ENCODE assay signal across 20 mouse cellular contexts in genomic region chr1:166883215-166883614, GRCm38 (mm10).
DNase-seq lines count a peak whose midpoint lies in the region; ATAC-seq and TF ChIP-seq lines count a peak whose summit lies in the region.
"Had no signal": no experiment of that assay in that cellular context is flagged by ENCODE, and none has a peak within 500 bp of the region (broad histone marks: within the 10 kb centered on the region; RNA-seq: fewer than 3 reads in every experiment).

No protein-coding gene starts in this region.

- 81% methylated on average over 3 of the region's 3 CpGs for WGBS in heart, adult 2 months
- WGBS in heart, embryonic 10.5 days = 81% methylated on average over 3 of the region's 3 CpGs
- WGBS in forebrain, embryonic 15.5 days = 91% methylated on average over 3 of the region's 3 CpGs
- 84% methylated on average over 3 of the region's 3 CpGs for WGBS in hindbrain, embryonic 16.5 days

- intact Hi-C loops in heart, adult 2 months (cut with DNase I) = loop anchor here (2.0 kb wide), 1 partner anchor 100 kb away; no protein-coding TSS in a partner anchor

- H3K79me2 ChIP-seq in heart, adult 2 months (replicated peaks; ENCODE audit: control insufficient read depth, insufficient read depth, low read length) = no peaks in the 10 kb centered on the region

- H3K4me1 ChIP-seq in heart, adult 2 months (ENCODE audit: control insufficient read depth, insufficient read depth, low read length) = no peaks in the 10 kb centered on the region
- H3K4me1 ChIP-seq in heart, embryonic 10.5 days = no peaks in the 10 kb centered on the region
- no peaks in the 10 kb centered on the region for H3K4me1 ChIP-seq in forebrain, embryonic 15.5 days
- H3K4me1 ChIP-seq in hindbrain, embryonic 16.5 days (ENCODE audit: control insufficient read depth, insufficient read depth, low read depth, low read length) = no peaks in the 10 kb centered on the region
- H3K4me1 ChIP-seq: embryonic facial prominence, embryonic 10.5 days; forebrain, embryonic 10.5 days; heart, embryonic 13.5 days; hindbrain, embryonic 12.5 days had no signal

- no peaks in the 10 kb centered on the region for H3K9me3 ChIP-seq in heart, embryonic 10.5 days
- no peaks in the 10 kb centered on the region for H3K9me3 ChIP-seq in forebrain, embryonic 15.5 days
- H3K9me3 ChIP-seq in hindbrain, embryonic 16.5 days (ENCODE audit: control insufficient read depth, low read length) = no peaks in the 10 kb centered on the region
- H3K9me3 ChIP-seq: embryonic facial prominence, embryonic 10.5 days; forebrain, embryonic 10.5 days; heart, embryonic 13.5 days; hindbrain, embryonic 12.5 days had no signal

- no peak for TF ChIP-seq EP300 in heart, adult 2 months (IDR thresholded peaks at IDR 0.05; ENCODE audit: insufficient read depth, low read depth, low read length)

- H3K4me3 ChIP-seq in heart, adult 2 months = no peak overlapping the region
- H3K4me3 ChIP-seq in heart, embryonic 10.5 days = no peak overlapping the region
- no peak overlapping the region for H3K4me3 ChIP-seq in forebrain, embryonic 15.5 days
- H3K4me3 ChIP-seq in hindbrain, embryonic 16.5 days (ENCODE audit: low read length) = no peak overlapping the region
- H3K4me3 ChIP-seq: embryonic facial prominence, embryonic 10.5 days; erythroblast, embryonic 14.5 days; forebrain, embryonic 10.5 days; heart, embryonic 13.5 days; hindbrain, embryonic 12.5 days had no signal

- DNase-seq in cerebellum, adult 8-10 months = peak; percentile 9
- DNase-seq in cerebellum, adult 11 months = no peak
- no peak for DNase-seq in heart, adult 2 months
- no peak for DNase-seq in heart, embryonic 10.5 days (ENCODE audit: low spot score)
- DNase-seq in retina, postnatal 7 days (ENCODE audit: low read depth, low spot score) = peak; percentile 5
- DNase-seq in retina, embryonic 14.5 days (ENCODE audit: low spot score) = no peak
- DNase-seq: adrenal gland, adult 2 months; adrenal gland, postnatal 25 days; gastrocnemius, postnatal 10 days; heart, postnatal 36 days; kidney, adult 11 months had no signal

- H3K27ac ChIP-seq in heart, adult 2 months = no peak overlapping the region
- no peak overlapping the region for H3K27ac ChIP-seq in heart, embryonic 10.5 days
- no peak overlapping the region for H3K27ac ChIP-seq in forebrain, embryonic 15.5 days (replicated peaks)
- H3K27ac ChIP-seq in hindbrain, embryonic 16.5 days (ENCODE audit: low read depth, low read length) = no peak overlapping the region
- H3K27ac ChIP-seq: embryonic facial prominence, embryonic 10.5 days; forebrain, embryonic 10.5 days; heart, embryonic 13.5 days; hindbrain, embryonic 12.5 days; hindbrain, postnatal 0 days had no signal

- no peak for TF ChIP-seq POLR2A in heart, adult 2 months (IDR thresholded peaks at IDR 0.05; ENCODE audit: insufficient read depth, low read depth, low read length)

- peak; percentile 44 for TF ChIP-seq CTCF in heart, adult 2 months (IDR thresholded peaks at IDR 0.05)

- no peak for ATAC-seq in forebrain, embryonic 15.5 days (replicated peaks)
- ATAC-seq in hindbrain, embryonic 16.5 days = no peak
- ATAC-seq: forebrain, embryonic 14.5 days; hindbrain, postnatal 0 days had no signal

- no peaks in the 10 kb centered on the region for H3K27me3 ChIP-seq in heart, adult 2 months (ENCODE audit: control insufficient read depth, insufficient read depth, low read length)
- H3K27me3 ChIP-seq in heart, embryonic 10.5 days (ENCODE audit: insufficient read depth, poor library complexity, severe bottlenecking) = no peaks in the 10 kb centered on the region
- no peaks in the 10 kb centered on the region for H3K27me3 ChIP-seq in forebrain, embryonic 15.5 days
- no peaks in the 10 kb centered on the region for H3K27me3 ChIP-seq in hindbrain, embryonic 16.5 days (replicated peaks; ENCODE audit: control insufficient read depth, insufficient read depth, low read length)
- H3K27me3 ChIP-seq: heart, embryonic 13.5 days; hindbrain, embryonic 12.5 days had no signal

- H3K36me3 ChIP-seq in heart, adult 2 months (ENCODE audit: control insufficient read depth, insufficient read depth, low read length) = no peaks in the 10 kb centered on the region
- H3K36me3 ChIP-seq in heart, embryonic 10.5 days = no peaks in the 10 kb centered on the region
- H3K36me3 ChIP-seq in forebrain, embryonic 15.5 days = no peaks in the 10 kb centered on the region
- H3K36me3 ChIP-seq in hindbrain, embryonic 16.5 days (ENCODE audit: control insufficient read depth, insufficient read depth, low read length) = no peaks in the 10 kb centered on the region
- H3K36me3 ChIP-seq: embryonic facial prominence, embryonic 10.5 days; forebrain, embryonic 10.5 days; heart, embryonic 13.5 days; hindbrain, embryonic 12.5 days had no signal

- no peak overlapping the region for H3K9ac ChIP-seq in heart, adult 2 months (ENCODE audit: low read depth, low read length)
- H3K9ac ChIP-seq in forebrain, embryonic 15.5 days (replicated peaks) = no peak overlapping the region
- H3K9ac ChIP-seq in hindbrain, embryonic 16.5 days (ENCODE audit: low read depth, low read length) = no peak overlapping the region
- H3K9ac ChIP-seq: heart, embryonic 13.5 days; hindbrain, embryonic 12.5 days had no signal

- no peak overlapping the region for H3K4me2 ChIP-seq in forebrain, embryonic 15.5 days (replicated peaks)
- no peak overlapping the region for H3K4me2 ChIP-seq in hindbrain, embryonic 16.5 days (ENCODE audit: low read length)
- H3K4me2 ChIP-seq: heart, embryonic 13.5 days; hindbrain, embryonic 12.5 days had no signal

Comparison
In these comparisons a context has a peak if more than half of its experiments do, and no peak if none do; other contexts are left out.
1. DNase-seq: peak in cerebellum, adult 8-10 months (single experiment) and retina, postnatal 7 days (single experiment); none in cerebellum, adult 11 months (single experiment), heart, adult 2 months (0 of 2), heart, embryonic 10.5 days (single experiment) and retina, embryonic 14.5 days (single experiment).